Mouse (Mus musculus): Measurements from ENCODE around the gene Scamp5.
A peak's percentile ranks its signal among the peaks of the same experiment; 100 is the strongest.

DNA sequence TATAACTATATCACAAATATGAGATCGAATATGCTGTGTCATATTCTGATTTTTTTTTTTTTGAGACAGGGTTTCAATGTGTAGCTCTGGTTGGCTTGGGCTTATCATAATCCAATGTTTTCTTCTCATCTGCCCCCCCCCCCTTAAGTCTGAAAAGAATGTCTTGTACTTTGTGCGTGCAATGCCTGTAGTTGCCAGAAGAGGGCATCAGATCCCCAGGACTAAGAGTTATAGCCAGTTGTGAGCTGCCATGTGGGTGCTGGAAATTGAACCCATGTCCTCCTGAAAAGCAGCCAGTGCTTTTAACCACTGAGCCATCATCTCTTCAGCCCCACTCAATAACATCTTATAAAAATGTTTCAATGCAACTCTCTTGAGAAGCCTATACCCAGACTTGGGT, 8.2 kb downstream of the Scamp5 start:
- no peak for TF ChIP-seq POLR2A (IDR thresholded peaks at IDR 0.05; ENCODE audit: control insufficient read depth, low read depth, low read length)
- TF ChIP-seq CTCF (IDR thresholded peaks at IDR 0.05; ENCODE audit: control insufficient read depth, insufficient read depth, insufficient replicate concordance, low read depth, low read length), result peak; percentile 34; the same call in 1 of the 2 replicates
